Mouse (Mus musculus) frontal cortex, postnatal 14 days (tissue): ENCODE results near the gene Rbm47.
A peak's percentile ranks its signal among the peaks of the same experiment; 100 is the strongest.

Experiments
- DNase-seq, 2 experiments: peaks; one replicate each; pipeline ENCODE4 v3.0.0; 2022; ENCODE audit warnings: low spot score in 2 of 2

Rbm47 gene

GRCm38 (mm10) chr5:66068068-66068920 lies 104.6 kb downstream of the Rbm47 start:
- no peak for DNase-seq

DNA sequence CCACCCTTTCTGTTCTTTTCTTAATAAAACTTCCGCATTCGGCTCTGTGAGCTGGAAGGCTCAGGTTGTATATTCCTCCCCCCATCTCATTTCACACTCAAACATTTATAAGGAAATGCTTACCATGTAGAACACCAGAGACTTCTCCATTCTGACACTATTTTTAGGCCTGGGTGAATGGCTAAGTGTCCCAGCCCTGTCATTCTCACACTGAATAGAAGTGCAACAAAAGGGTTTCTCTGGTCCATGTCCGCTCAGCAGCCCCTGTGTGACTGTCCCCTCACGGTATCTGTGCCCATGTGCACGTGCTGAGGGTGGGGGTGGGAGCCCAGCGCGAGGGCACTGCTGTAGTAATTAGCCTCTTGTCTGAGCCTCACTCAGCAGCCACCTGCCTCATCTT lies 105.7 kb downstream of the Rbm47 start:
- DNase-seq: no peak

GRCm38 (mm10) chr5:66062930-66063220 lies 110.0 kb downstream of the Rbm47 start:
- DNase-seq: no peak

- DNase-seq: no peak
Observed at GRCm38 (mm10) chr5:66062046-66062929, 110.6 kb downstream of the Rbm47 start.

- no peak for DNase-seq
Observed at GRCm38 (mm10) chr5:66061667-66062045, 111.3 kb downstream of the Rbm47 start.

DNA sequence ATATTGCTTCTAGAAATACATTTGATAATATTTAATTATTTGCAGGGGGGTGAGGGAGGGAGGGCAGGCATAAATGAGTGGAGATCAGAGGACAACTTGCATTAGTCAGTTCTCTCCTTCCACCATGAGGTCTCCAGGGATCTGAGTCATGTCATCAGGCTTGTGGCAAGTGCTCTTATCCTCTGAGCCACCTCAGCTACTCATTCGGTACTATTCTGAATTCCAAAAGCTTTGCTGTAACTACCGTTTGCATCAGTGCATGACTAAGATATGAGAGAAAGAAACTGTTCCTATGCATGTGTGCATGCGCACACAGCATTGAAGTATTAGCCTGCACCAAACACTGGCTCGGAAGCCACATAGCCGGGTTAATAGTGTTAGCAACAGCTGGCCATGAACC lies 114.1 kb downstream of the Rbm47 start:
- no peak for DNase-seq

- no peak for DNase-seq
Observed at GRCm38 (mm10) chr5:66056680-66057079, 116.2 kb downstream of the Rbm47 start.

GRCm38 (mm10) chr5:66054394-66054793 lies 118.5 kb downstream of the Rbm47 start:
- no peak for DNase-seq

DNA sequence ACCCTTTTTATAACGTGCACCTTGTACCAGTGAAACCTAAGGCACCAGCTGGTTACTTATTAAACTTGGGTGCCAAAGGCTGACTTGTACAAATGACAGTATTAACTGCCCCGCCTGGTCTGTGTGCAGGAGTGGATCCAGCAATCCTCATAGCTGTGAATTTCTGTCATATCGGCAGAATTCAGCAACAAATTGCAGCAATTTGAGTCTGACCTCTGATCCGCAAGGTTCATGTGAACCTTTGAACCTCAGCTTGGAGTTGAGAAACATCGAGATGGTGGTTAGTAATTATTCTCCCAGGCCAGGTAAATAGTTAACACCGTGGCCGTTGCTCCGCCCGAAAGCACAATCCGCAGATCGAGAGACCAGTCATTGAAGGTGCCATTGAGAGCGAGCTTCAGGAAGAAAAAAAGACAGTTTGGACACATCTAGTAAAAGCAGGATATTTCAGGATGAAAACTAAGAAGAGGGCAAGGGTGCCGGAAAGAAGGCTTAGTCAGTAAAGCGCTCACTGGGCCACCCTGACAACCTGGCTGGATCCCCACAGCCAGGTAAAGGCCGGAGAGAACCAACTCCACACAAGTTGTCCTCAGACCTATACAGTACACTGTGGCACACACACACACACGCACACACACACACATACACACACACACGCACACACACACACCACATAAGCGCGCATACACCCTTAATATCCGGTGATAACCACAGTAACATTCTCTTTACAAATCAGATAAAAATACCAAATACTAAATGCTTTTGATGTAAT lies 120.0 kb downstream of the Rbm47 start:
- no peak for DNase-seq

- DNase-seq: no peak
Observed at GRCm38 (mm10) chr5:66050841-66051240, 122.1 kb downstream of the Rbm47 start.

DNA sequence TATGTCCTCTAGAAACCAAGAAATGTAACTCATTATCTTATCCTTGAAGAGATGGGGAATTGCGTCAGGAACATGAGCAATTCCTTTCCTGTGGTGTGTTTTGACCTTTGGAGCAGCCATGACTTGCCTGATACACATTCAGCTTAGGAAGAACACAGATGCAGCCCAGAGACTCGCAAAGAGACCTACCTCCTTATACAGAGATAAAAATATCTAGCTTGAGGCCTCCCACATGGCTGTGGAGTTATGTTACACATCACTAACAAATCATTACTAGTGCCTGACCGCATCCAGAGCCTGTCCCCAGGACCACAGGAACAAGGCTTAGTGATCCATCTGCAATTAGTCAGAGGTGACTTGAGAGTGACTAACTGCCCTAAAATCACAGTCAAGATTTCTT lies 126.6 kb downstream of the Rbm47 start:
- DNase-seq: no peak

DNA sequence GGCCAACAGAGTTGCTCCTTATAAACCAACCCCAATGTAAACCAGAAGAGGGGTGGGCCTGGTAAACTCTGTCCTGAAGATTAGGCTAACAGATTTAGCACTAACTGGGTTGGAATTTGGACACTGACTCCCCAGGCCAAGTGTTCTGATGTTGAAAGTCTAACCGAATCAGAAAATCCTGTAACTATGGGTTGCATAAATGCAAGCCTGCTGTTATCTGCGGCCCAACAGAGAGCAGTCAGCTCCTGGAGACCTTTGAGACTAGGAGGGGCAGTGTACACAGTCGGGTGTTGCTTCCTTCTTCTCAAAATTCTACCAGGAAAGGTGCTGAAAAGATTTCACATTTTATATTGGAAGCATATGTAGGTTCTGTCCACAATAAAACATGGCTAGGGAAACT lies 129.0 kb downstream of the Rbm47 start:
- no peak for DNase-seq

DNA sequence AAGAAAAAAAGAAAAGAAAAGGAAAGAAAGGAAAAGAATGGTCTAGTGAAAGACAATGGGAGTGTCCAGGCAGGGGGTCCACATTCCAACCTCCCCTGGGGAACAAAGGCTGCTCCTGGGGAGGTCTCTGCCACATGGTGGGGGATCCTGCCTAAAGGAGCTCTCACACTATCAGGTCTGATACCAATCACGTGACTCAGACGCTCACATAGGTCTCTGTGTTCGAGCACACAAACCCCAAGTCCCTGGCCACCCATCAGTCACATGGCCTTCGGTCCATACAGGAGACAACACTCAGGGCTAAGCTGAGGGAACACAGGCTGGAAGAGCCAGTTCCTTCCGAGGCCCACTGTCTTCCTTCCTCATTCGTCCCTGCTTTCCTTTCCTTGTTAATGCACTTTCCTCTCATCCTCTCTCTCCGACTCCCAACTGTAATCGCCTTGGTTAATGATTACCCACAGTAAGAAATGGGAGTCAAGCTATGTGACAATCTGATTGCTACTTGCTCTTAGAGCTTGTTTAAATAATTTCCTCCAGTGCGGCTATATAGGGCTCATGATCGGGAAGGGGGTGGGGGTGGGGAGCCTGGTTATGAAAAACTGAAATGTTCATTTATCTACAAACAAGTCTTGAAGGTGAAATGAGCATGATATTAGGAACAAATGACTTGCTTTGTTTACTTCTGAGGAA lies 130.1 kb downstream of the Rbm47 start:
- DNase-seq: no peak

- DNase-seq: no peak
Observed at GRCm38 (mm10) chr5:66040744-66041279, 132.1 kb downstream of the Rbm47 start.

DNA sequence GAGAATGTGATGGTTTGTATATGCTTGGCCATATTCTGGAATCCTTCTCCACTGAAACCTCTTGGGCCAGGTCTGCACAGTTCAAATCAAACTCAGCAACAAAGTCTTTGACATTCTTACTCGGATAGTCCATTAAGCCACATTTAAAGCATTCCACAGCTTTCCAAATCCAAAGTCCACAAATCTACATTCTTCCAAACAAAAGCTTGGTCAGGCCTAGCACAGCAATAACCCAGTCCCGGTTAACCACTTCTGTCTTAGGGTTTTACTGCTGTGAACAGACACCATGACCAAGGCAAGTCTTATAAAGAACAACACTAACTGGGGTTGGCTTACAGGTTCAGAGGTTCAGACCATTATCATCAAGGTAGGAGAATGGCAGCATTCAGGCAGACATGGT lies 133.1 kb downstream of the Rbm47 start:
- DNase-seq: no peak

- no peak for DNase-seq
Observed at GRCm38 (mm10) chr5:66037066-66037465, 135.9 kb downstream of the Rbm47 start.

GRCm38 (mm10) chr5:66036440-66037054 lies 136.4 kb downstream of the Rbm47 start:
- no peak for DNase-seq

DNA sequence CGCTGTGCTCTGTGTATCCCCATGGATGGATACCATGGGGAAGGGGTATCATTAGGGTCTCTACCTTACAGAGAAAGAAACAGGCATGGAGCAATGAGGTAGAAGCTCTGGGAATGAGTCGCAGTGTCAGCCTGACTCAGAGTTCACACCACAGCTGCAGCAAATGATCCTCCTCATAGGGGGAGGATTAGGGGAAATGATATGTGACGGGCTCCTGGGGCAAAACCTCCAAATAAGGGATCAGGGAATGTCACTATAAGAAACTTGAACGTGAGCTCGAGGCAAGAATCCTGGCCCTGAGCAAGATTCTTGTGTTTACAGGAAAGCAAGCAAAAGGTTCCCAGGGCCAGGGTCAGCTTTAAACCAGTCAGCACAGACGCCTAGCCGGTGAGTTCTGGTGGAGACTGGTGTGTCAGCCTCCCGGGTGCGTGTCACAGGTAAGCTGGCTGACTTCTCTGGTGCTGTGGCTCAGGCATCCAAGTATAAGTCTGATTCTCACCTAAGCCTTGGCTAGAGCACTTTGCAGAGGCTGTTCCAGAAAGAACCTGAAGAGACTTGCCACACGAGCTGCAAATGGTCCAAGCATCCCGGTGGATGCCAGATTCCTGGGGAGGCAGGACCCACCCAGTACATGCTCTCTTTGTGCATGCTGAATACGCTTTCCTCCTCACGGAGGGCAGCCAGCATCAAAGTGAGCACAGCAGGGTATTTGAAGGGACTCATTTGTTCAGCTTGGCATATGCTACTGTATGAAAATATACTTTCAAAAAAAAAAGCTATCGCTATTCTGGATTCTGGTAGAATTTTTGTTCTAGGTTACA lies 138.3 kb downstream of the Rbm47 start:
- DNase-seq: peak in 1 of 2 experiments; percentile 4

GRCm38 (mm10) chr5:66032826-66033225 lies 140.1 kb downstream of the Rbm47 start:
- DNase-seq: no peak

- no peak for DNase-seq
Observed at GRCm38 (mm10) chr5:66031699-66032098, 141.2 kb downstream of the Rbm47 start.
